Mouse (Mus musculus) erythroblast, embryonic 14.5 days (primary cell): ENCODE data around the gene Cdhr5.

Source experiments
- GATA1 ChIP-seq: IDR thresholded peaks from 2 replicates; pipeline ENCODE4 v1.6.1; 2012; ENCODE audit warnings: low read length, inconsistent platforms, mixed read lengths
- TAL1 ChIP-seq: IDR thresholded peaks from 3 replicates; pipeline ENCODE4 v1.6.1; 2012; ENCODE audit warnings: low read length, inconsistent platforms, mixed read lengths

- TF ChIP-seq GATA1 (no peak), TAL1 (no peak)
Observed at GRCm38 (mm10) chr7:141268466-141269272, 7.9 kb downstream of the Cdhr5 start.
